Mouse (Mus musculus) gastrocnemius, postnatal 14 days (tissue): ENCODE results near the gene Hps6. TPM values are rescaled to one million over a fixed set of nuclear protein-coding genes. Genes with fewer than 3 reads are reported as not detected.

Experiments
- DNase-seq: peaks from one replicate; pipeline ENCODE4 v3.0.0; 2021; ENCODE audit warnings: mixed read lengths
- intact Hi-C: fragments of 180-260 bp; cut with DNase I; formaldehyde crosslinking; loops from one replicate; pipeline ENCODE4 v1.15.1; 2025; ENCODE audit warnings: low total_unique reads
- total RNA-seq, 2 experiments: library from RNA; stranded (reverse); gene quantifications; 2 replicates each; pipeline ENCODE4 v1.2.3; 2021

The Hps6 gene
- total RNA-seq, 2 experiments from 2014 or later = 3.1 to 3.8 TPM

GRCm38 (mm10) chr19:46042476-46043011, 39.2 kb downstream of the Hps6 start:
- no peak for DNase-seq
- intact Hi-C loops = no loop called here

DNA sequence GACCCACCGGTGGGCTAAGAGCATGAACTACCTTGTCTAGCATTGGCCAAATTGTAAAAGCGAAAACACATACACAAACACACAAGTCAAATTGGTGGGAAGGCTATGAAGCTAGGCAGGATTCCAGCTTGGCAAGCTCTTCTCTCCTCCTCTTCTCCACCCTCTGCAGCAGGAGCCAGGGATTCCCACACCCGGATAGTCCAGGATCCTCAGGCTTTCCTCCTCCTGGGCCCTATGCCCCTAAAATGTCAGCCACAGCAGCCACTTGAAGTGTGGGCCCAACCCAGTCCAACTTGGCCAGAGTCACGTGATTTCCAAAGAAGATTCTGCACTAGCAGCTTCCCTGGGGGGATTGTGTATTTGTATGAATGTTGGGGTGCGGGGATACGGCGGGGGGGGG, 40.1 kb downstream of the Hps6 start:
- DNase-seq = peak; percentile 47
- intact Hi-C loops = no loop called here

GRCm38 (mm10) chr19:46044271-46044992, 41.1 kb downstream of the Hps6 start, which contains the start of gene Pprc1:
Pprc1 (plus strand) TSS chr19:46044886.
- peak; percentile 48 for DNase-seq
- intact Hi-C loops = no loop called here

- intact Hi-C loops = no loop called here
- peak; percentile 87 for DNase-seq
These were observed 41.8 kb downstream of the Hps6 start, which contains the start of gene Ldb1 for GRCm38 (mm10) chr19:46044993-46045695. Ldb1 (minus strand) TSS chr19:46045214.

DNA sequence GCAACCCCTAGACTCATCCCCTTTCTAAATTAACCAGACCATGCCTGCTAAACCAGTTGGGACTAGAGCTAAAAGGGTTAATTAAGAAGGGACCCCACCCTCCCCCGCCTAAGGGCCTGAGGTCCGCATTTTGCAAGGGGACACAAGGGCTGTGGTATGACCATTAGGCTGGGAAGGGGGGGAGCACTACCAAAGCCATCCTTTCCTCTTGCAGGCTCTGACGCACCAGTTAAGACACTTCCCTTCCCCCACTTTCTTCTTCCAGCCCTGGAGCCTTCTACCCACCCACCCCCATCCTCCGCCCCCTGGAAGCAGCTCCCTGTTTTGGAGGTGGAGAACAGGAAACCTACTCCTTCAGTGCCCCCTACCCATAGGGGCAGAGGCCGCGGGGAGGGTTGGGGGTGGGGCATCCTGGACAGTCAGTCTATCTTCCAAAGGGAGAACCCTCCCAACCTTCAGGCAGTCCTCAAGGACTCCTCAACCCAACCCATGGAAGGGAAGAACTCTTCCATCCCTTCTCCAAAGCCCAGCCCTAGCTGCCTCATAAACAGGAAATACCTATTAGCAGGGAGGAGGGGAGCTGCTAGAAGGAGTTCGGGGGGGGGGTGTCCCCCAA, 42.5 kb downstream of the Hps6 start:
- intact Hi-C loops = no loop called here

GRCm38 (mm10) chr19:46046621-46047025, 43.3 kb downstream of the Hps6 start:
- intact Hi-C loops = no loop called here
- DNase-seq = no peak

More for the DNA sequence above, 42.5 kb downstream of the Hps6 start:
- peak; percentile 64 for DNase-seq

- no peak for DNase-seq
These were observed 44.1 kb downstream of the Hps6 start for GRCm38 (mm10) chr19:46047426-46047825.

DNA sequence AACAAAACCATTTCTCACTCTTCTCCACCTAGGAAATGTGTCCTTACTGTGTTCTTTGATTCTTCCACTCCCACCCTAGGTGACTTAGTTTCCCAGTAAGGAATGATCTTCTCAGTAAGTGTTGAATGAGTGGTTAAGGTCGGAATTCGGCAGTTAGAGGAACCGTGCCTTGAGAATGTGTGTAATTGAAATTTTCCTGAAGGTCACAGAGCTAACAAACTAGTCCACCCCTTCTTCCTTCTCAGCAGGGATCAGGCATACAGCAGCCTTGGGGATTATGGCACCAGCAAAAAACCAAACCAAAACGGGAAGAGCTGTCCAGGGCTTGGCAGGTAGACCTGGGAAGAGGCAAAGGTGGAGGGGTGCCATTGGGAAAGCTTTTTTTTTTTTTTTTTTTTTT, 45.8 kb downstream of the Hps6 start:
- intact Hi-C loops = no loop called here
- no peak for DNase-seq

More at GRCm38 (mm10) chr19:46047426-46047825, 44.1 kb downstream of the Hps6 start:
- intact Hi-C loops = no loop called here

GRCm38 (mm10) chr19:46050462-46050861, 47.2 kb downstream of the Hps6 start:
- DNase-seq = no peak
- intact Hi-C loops = no loop called here

Other genes starting within 250 kb of the Hps6 start
- gene Mgea5, start 219.7 kb upstream of the Hps6 start, total RNA-seq = 10 to 100 TPM; 28.6 to 29.6 TPM
- gene Kcnip2, start 187.4 kb upstream of the Hps6 start, total RNA-seq = under 1 TPM; 0.16 to 0.74 TPM
- 10 to 100 TPM; 10.8 to 10.9 TPM for gene Armh3, start 5.0 kb upstream of the Hps6 start, total RNA-seq
- 10 to 100 TPM; 11.2 to 11.5 TPM for gene Pprc1, start 41.4 kb downstream of the Hps6 start, total RNA-seq
- gene Ldb1, start 41.7 kb downstream of the Hps6 start, total RNA-seq = 10 to 100 TPM; 26.2 to 28.5 TPM
- 10 to 100 TPM; 17.5 to 25.5 TPM for gene Nolc1, start 72.4 kb downstream of the Hps6 start, total RNA-seq
- gene Elovl3, start 128.4 kb downstream of the Hps6 start, total RNA-seq = not detected
- gene Pitx3, start 144.8 kb downstream of the Hps6 start, total RNA-seq = 10 to 100 TPM; 12.9 to 21.9 TPM
- 10 to 100 TPM; 45.0 to 47.8 TPM for gene Gbf1, start 149.0 kb downstream of the Hps6 start, total RNA-seq